Mouse (Mus musculus) retina, postnatal 1 day (tissue): ENCODE measurements at regions not wholly inside any gene's neighbourhood (a gene's known extent, or its start where the extent isn't known, plus 50 kb on each side); places are given as distances from the start of the nearest gene placed in this dataset.
A peak's percentile ranks its signal among the peaks of the same experiment; 100 is the strongest.

Experiments
- DNase-seq: peaks from one replicate; pipeline ENCODE4 v3.0.0-alpha.2; 2012

DNA sequence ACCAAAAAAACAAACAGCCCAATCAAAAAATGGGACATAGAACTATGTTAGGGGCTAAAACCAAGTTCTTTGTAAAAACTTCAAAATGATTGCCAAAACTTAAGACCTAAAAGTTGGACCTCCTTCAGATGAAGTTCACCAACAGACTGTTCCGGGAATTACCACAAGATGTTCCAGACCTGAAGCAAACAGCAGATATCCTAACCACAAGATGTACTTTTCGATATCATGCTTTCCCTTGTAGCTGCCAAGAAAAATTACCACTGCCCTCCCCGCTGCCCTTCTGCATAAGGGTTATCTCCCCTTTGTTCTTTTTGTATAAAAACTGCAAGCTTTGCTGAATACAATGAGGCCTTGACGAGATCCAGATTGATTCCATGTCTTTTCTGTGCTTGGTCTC is 214.0 kb upstream of the Ube2dnl1 start:
- no peak for DNase-seq

DNA sequence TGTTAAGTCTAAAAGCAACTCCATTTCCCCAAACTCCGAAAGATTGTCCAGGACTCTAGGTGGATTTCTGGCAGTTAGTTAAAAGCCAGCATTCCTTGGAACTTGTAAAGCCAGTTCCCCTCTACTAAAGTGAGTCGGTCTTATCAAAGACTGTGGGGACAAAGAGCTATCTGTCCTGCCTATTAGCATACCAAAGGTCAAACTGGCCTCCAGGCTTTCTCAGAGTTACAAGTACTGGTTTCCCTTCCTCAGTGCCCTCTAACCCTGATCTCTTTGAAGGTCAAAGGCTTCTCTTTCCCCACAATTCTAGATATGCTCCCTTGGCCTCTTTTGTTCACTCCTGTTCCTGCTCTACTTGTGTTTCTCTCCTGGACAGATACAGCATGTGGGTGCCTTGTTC is 210.3 kb upstream of the Ube2dnl1 start:
- no peak for DNase-seq

- peak; percentile 1 for DNase-seq
Observed at GRCm38 (mm10) chrX:114728211-114728610, 176.6 kb upstream of the Ube2dnl1 start.
